Comparison of ENCODE assay signal across 1 mouse cellular context in the genomic region with DNA sequence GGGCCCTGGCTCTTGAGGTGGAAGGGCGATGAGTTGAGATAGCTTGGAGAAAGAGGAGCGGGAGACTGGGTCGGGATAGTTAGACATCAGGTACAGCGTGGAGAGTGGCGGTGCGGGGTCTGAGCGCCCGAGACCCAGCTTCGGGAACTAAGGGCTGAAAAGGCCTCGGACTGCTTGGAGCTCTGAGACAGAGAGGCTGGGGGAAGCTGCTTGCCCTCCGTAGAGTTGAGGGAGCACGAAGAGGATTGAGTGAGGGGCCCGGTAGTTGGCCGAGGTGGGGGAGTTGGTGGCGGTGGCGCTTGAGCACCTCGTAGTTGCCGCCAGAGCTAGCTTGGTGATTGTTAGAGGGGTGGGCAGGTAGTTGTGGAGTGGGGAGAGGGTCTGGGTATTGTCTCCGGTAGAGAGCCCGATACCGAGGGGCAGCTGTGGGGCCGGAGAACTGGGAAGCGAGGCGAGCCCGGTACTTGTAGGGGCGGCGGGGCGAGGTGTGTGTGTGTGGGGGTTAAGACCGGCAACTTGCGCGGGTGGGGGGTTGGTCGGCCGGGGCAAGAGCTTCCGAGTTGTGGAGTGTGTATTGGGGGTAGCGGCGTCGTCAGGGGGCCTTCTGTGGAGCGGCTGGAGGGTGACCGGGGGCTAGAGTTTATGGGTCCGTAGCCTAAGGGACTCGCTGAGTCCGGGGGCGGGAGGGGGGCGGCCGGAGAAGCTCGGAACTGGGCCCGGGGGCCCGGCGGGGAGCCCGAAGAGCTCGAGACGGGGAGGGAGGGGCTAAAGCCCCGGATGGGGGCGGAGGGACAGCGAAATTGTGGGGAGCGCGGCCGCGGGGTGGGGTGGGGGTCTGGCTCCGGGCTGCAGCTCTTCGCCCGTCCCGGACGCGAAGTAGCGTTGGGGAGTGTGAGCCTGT.
TF ChIP-seq lines count a peak whose summit lies in the region.

No protein-coding gene starts in this region.

TF ChIP-seq in myocyte, 11 proteins besides CTCF, POLR2A, EP300 and RAD21 (continued from another document):
- TF ChIP-seq TCF12 (IDR thresholded peaks at IDR 0.05; ENCODE audit: insufficient read depth, poor library complexity, severe bottlenecking) = no peak
- no peak for TF ChIP-seq SRF (IDR thresholded peaks at IDR 0.05; ENCODE audit: control insufficient read depth, insufficient read length, low read depth)
- no peak for TF ChIP-seq USF1 (IDR thresholded peaks at IDR 0.05; ENCODE audit: low read depth)
- no peak for TF ChIP-seq POLR2AphosphoS2 (IDR thresholded peaks at IDR 0.05; ENCODE audit: insufficient read length, low read depth)
